Mouse (Mus musculus) layer of hippocampus, postnatal 14 days (tissue): ENCODE measurements at regions not wholly inside any gene's neighbourhood (a gene's known extent, or its start where the extent isn't known, plus 50 kb on each side); places are given as distances from the start of the nearest gene placed in this dataset.

ENCODE experiments used
- DNase-seq, 2 experiments: peaks; one replicate each; pipeline ENCODE4 v3.0.0; 2021 to 2022; ENCODE audit warnings: low spot score in 2 of 2, mixed read lengths in 1 of 2

- DNase-seq = peak; percentile 36 to 62
These were observed 232.6 kb upstream of the Chd6 start for GRCm38 (mm10) chr2:161341368-161341891.

GRCm38 (mm10) chr2:161340291-161340690, 231.4 kb upstream of the Chd6 start:
- DNase-seq = peak in 1 of 2 experiments; percentile 24

- peak in 1 of 2 experiments; percentile 13 for DNase-seq
These were observed 230.6 kb upstream of the Chd6 start for GRCm38 (mm10) chr2:161339327-161340001.

- DNase-seq = peak in 1 of 2 experiments; percentile 15
These were observed 230.1 kb upstream of the Chd6 start for GRCm38 (mm10) chr2:161338953-161339326.

- no peak for DNase-seq
These were observed 223.8 kb upstream of the Chd6 start for GRCm38 (mm10) chr2:161332653-161333052.

- peak in 1 of 2 experiments; percentile 18 for DNase-seq
These were observed 223.0 kb upstream of the Chd6 start for GRCm38 (mm10) chr2:161331850-161332365.

GRCm38 (mm10) chr2:161302796-161303195, 193.9 kb upstream of the Chd6 start:
- DNase-seq = no peak

GRCm38 (mm10) chr2:161268861-161269413, 160.1 kb upstream of the Chd6 start:
- DNase-seq = no peak

GRCm38 (mm10) chr2:161266476-161266875, 157.6 kb upstream of the Chd6 start:
- DNase-seq = no peak

- peak; percentile 6 to 8 for DNase-seq
These were observed 156.3 kb upstream of the Chd6 start for GRCm38 (mm10) chr2:161265211-161265610.

- DNase-seq = no peak
These were observed 143.9 kb upstream of the Chd6 start for GRCm38 (mm10) chr2:161252761-161253160.

- no peak for DNase-seq
These were observed 132.8 kb upstream of the Chd6 start for GRCm38 (mm10) chr2:161241665-161242064.

- DNase-seq = no peak
These were observed 128.5 kb upstream of the Chd6 start for GRCm38 (mm10) chr2:161237280-161237819.

- peak in 1 of 2 experiments; percentile 8 for DNase-seq
These were observed 124.4 kb upstream of the Chd6 start for GRCm38 (mm10) chr2:161233155-161233741.

GRCm38 (mm10) chr2:161231405-161231804, 122.5 kb upstream of the Chd6 start:
- DNase-seq = peak in 1 of 2 experiments; percentile 52

GRCm38 (mm10) chr2:161215736-161216135, 106.9 kb upstream of the Chd6 start:
- DNase-seq = no peak

- DNase-seq = peak; percentile 80 to 88
These were observed 106.0 kb upstream of the Chd6 start for GRCm38 (mm10) chr2:161214681-161215458.

- DNase-seq = no peak
These were observed 103.5 kb upstream of the Chd6 start for GRCm38 (mm10) chr2:161212322-161212882.

GRCm38 (mm10) chr2:161196713-161197372, 88.0 kb upstream of the Chd6 start:
- peak in 1 of 2 experiments; percentile 22 for DNase-seq

- no peak for DNase-seq
These were observed 78.6 kb upstream of the Chd6 start for GRCm38 (mm10) chr2:161187516-161187915.
